Mouse (Mus musculus): ENCODE measurements around the gene Adap2. TPM values are rescaled to one million over a fixed set of nuclear protein-coding genes. Genes with fewer than 3 reads are reported as not detected.

Gene Adap2
- polyA plus RNA-seq, 1 experiment from 2014 or later, result 4.3 TPM

- H3K27me3 ChIP-seq (replicated peaks), result no peaks in the 10 kb centered on the region
- H3K9me3 ChIP-seq, result no peaks in the 10 kb centered on the region
- no peak overlapping the region for H3K9ac ChIP-seq
- no peak for ATAC-seq (replicated peaks)
- no peak overlapping the region for H3K4me2 ChIP-seq
- no peaks in the 10 kb centered on the region for H3K36me3 ChIP-seq (replicated peaks)
- H3K27ac ChIP-seq, result no peak overlapping the region
- H3K4me3 ChIP-seq, result no peak overlapping the region
- no peaks in the 10 kb centered on the region for H3K4me1 ChIP-seq
- 75% methylated on average over 7 of the region's 7 CpGs for WGBS
Measured at GRCm38 (mm10) chr11:80163362-80164116, 9.6 kb downstream of the Adap2 start.

- no peak overlapping the region for H3K27ac ChIP-seq
- no peaks in the 10 kb centered on the region for H3K27me3 ChIP-seq (replicated peaks)
- H3K9ac ChIP-seq, result no peak overlapping the region
- H3K4me1 ChIP-seq, result no peaks in the 10 kb centered on the region
- H3K4me3 ChIP-seq, result no peak overlapping the region
- H3K36me3 ChIP-seq (replicated peaks), result no peaks in the 10 kb centered on the region
- H3K4me2 ChIP-seq, result no peak overlapping the region
- H3K9me3 ChIP-seq, result no peaks in the 10 kb centered on the region
- no peak for ATAC-seq (replicated peaks)
- WGBS, result 46% methylated on average over 2 of the region's 2 CpGs
Measured at GRCm38 (mm10) chr11:80164224-80164623, 10.3 kb downstream of the Adap2 start.

GRCm38 (mm10) chr11:80168121-80168520 lies 14.2 kb downstream of the Adap2 start:
- 93% methylated on average over 9 of the region's 9 CpGs for WGBS
- Histone ChIP-seq H3K4me3 (no peak overlapping the region), H3K9ac (no peak overlapping the region), H3K4me2 (no peak overlapping the region), H3K4me1 (no peaks in the 10 kb centered on the region), H3K36me3 (replicated peaks) (no peaks in the 10 kb centered on the region), H3K27me3 (replicated peaks) (no peaks in the 10 kb centered on the region), H3K27ac (no peak overlapping the region), H3K9me3 (no peaks in the 10 kb centered on the region)
- ATAC-seq (replicated peaks), result no peak

- ATAC-seq (replicated peaks), result no peak
Measured at GRCm38 (mm10) chr11:80168611-80169249, 14.8 kb downstream of the Adap2 start.

GRCm38 (mm10) chr11:80169629-80170028 lies 15.7 kb downstream of the Adap2 start:
- Histone ChIP-seq H3K9ac (no peak overlapping the region), H3K36me3 (replicated peaks) (no peaks in the 10 kb centered on the region), H3K27me3 (replicated peaks) (no peaks in the 10 kb centered on the region), H3K4me2 (no peak overlapping the region), H3K4me1 (no peaks in the 10 kb centered on the region), H3K9me3 (no peaks in the 10 kb centered on the region), H3K27ac (no peak overlapping the region), H3K4me3 (no peak overlapping the region)
- 95% methylated on average over 3 of the region's 3 CpGs for WGBS
- ATAC-seq (replicated peaks), result no peak

More at GRCm38 (mm10) chr11:80168611-80169249, 14.8 kb downstream of the Adap2 start:
- Histone ChIP-seq H3K9ac (no peak overlapping the region), H3K4me2 (no peak overlapping the region), H3K4me3 (no peak overlapping the region), H3K27me3 (replicated peaks) (no peaks in the 10 kb centered on the region), H3K36me3 (replicated peaks) (no peaks in the 10 kb centered on the region), H3K4me1 (no peaks in the 10 kb centered on the region), H3K27ac (no peak overlapping the region), H3K9me3 (no peaks in the 10 kb centered on the region)
- WGBS, result 84% methylated on average over 4 of the region's 4 CpGs

- Histone ChIP-seq H3K27me3 (replicated peaks) (no peaks in the 10 kb centered on the region), H3K27ac (no peak overlapping the region), H3K36me3 (replicated peaks) (no peaks in the 10 kb centered on the region), H3K4me2 (no peak overlapping the region), H3K4me1 (no peaks in the 10 kb centered on the region), H3K9me3 (no peaks in the 10 kb centered on the region), H3K9ac (no peak overlapping the region), H3K4me3 (no peak overlapping the region)
- 79% methylated on average over 5 of the region's 5 CpGs for WGBS
- no peak for ATAC-seq (replicated peaks)
Measured at GRCm38 (mm10) chr11:80170351-80170750, 16.4 kb downstream of the Adap2 start.

- no peaks in the 10 kb centered on the region for H3K9me3 ChIP-seq
- no peaks in the 10 kb centered on the region for H3K4me1 ChIP-seq
- no peak overlapping the region for H3K4me2 ChIP-seq
- no peak for ATAC-seq (replicated peaks)
- 77% methylated on average over 4 of the region's 4 CpGs for WGBS
- no peaks in the 10 kb centered on the region for H3K36me3 ChIP-seq (replicated peaks)
- H3K27ac ChIP-seq, result no peak overlapping the region
- no peaks in the 10 kb centered on the region for H3K27me3 ChIP-seq (replicated peaks)
- H3K4me3 ChIP-seq, result no peak overlapping the region
- no peak overlapping the region for H3K9ac ChIP-seq
Measured at GRCm38 (mm10) chr11:80171884-80172283, 18.0 kb downstream of the Adap2 start.

- no peak for ATAC-seq (replicated peaks)
- H3K4me3 ChIP-seq, result no peak overlapping the region
- 79% methylated on average over 11 of the region's 11 CpGs for WGBS
- no peak overlapping the region for H3K4me2 ChIP-seq
- no peaks in the 10 kb centered on the region for H3K36me3 ChIP-seq (replicated peaks)
- no peak overlapping the region for H3K27ac ChIP-seq
- no peak overlapping the region for H3K9ac ChIP-seq
- no peaks in the 10 kb centered on the region for H3K27me3 ChIP-seq (replicated peaks)
- H3K9me3 ChIP-seq, result no peaks in the 10 kb centered on the region
- no peaks in the 10 kb centered on the region for H3K4me1 ChIP-seq
Measured at GRCm38 (mm10) chr11:80173963-80174670, 20.2 kb downstream of the Adap2 start.

GRCm38 (mm10) chr11:80176911-80177895 lies 23.3 kb downstream of the Adap2 start:
- ATAC-seq (replicated peaks), result no peak
- no peak overlapping the region for H3K4me3 ChIP-seq
- H3K36me3 ChIP-seq (replicated peaks), result no peaks in the 10 kb centered on the region
- no peaks in the 10 kb centered on the region for H3K4me1 ChIP-seq
- 73% methylated on average over 11 of the region's 11 CpGs for WGBS
- no peak overlapping the region for H3K4me2 ChIP-seq
- no peak overlapping the region for H3K9ac ChIP-seq
- H3K27ac ChIP-seq, result no peak overlapping the region
- no peaks in the 10 kb centered on the region for H3K27me3 ChIP-seq (replicated peaks)
- no peaks in the 10 kb centered on the region for H3K9me3 ChIP-seq

- H3K9ac ChIP-seq, result no peak overlapping the region
- H3K9me3 ChIP-seq, result no peaks in the 10 kb centered on the region
- H3K27ac ChIP-seq, result no peak overlapping the region
- no peaks in the 10 kb centered on the region for H3K4me1 ChIP-seq
- WGBS, result 84% methylated on average over 8 of the region's 8 CpGs
- H3K36me3 ChIP-seq (replicated peaks), result no peaks in the 10 kb centered on the region
- H3K27me3 ChIP-seq (replicated peaks), result no peaks in the 10 kb centered on the region
- H3K4me2 ChIP-seq, result no peak overlapping the region
- no peak for ATAC-seq (replicated peaks)
- H3K4me3 ChIP-seq, result no peak overlapping the region
Measured at GRCm38 (mm10) chr11:80178316-80178715, 24.4 kb downstream of the Adap2 start.

- Histone ChIP-seq H3K4me1 (no peaks in the 10 kb centered on the region), H3K9ac (no peak overlapping the region), H3K36me3 (replicated peaks) (no peaks in the 10 kb centered on the region), H3K4me2 (no peak overlapping the region), H3K9me3 (no peaks in the 10 kb centered on the region), H3K27ac (no peak overlapping the region), H3K4me3 (no peak overlapping the region), H3K27me3 (replicated peaks) (no peaks in the 10 kb centered on the region)
- no peak for ATAC-seq (replicated peaks)
- WGBS, result 77% methylated on average over 5 of the region's 5 CpGs
Measured at GRCm38 (mm10) chr11:80181021-80181749, 27.3 kb downstream of the Adap2 start.

Measured in midbrain, embryonic 15.5 days (tissue).